Comparison of ENCODE assay signal across 8 mouse cellular contexts in genomic region chr11:26962928-26963667, GRCm38 (mm10).
DNase-seq lines count a peak whose midpoint lies in the region; ATAC-seq and TF ChIP-seq lines count a peak whose summit lies in the region.

No protein-coding gene starts in this region.

- TF ChIP-seq CTCF in gastrocnemius, adult 2 months (IDR thresholded peaks at IDR 0.05), result no peak

- H3K4me3 ChIP-seq in lung, embryonic 15.5 days, result no peak overlapping the region
- no peak overlapping the region for H3K4me3 ChIP-seq in embryonic facial prominence, embryonic 13.5 days
- H3K4me3 ChIP-seq in hindbrain, embryonic 16.5 days (ENCODE audit: low read length), result no peak overlapping the region
- no peak overlapping the region for H3K4me3 ChIP-seq in gastrocnemius, adult 2 months

- H3K27me3 ChIP-seq in lung, embryonic 15.5 days, result no peaks in the 10 kb centered on the region; the same call in 1 of the 2 replicates
- no peaks in the 10 kb centered on the region for H3K27me3 ChIP-seq in embryonic facial prominence, embryonic 13.5 days
- H3K27me3 ChIP-seq in hindbrain, embryonic 16.5 days (replicated peaks; ENCODE audit: control insufficient read depth, insufficient read depth, low read length), result no peaks in the 10 kb centered on the region

- H3K36me3 ChIP-seq in lung, embryonic 15.5 days, result no peaks in the 10 kb centered on the region
- no peaks in the 10 kb centered on the region for H3K36me3 ChIP-seq in embryonic facial prominence, embryonic 13.5 days
- no peaks in the 10 kb centered on the region for H3K36me3 ChIP-seq in hindbrain, embryonic 16.5 days (ENCODE audit: control insufficient read depth, insufficient read depth, low read length)

- intact Hi-C loops in gastrocnemius, adult 2 months (cut with DNase I), result no loop called here

- DNase-seq in lung, postnatal 14 days, result no peak
- peak; percentile 7 for DNase-seq in R1 (ENCODE audit: low read depth, low spot score)
- no peak for DNase-seq in gastrocnemius, adult 2 months
- no peak for DNase-seq in spleen, postnatal 36 days (ENCODE audit: low spot score in 2 of 2)
- no peak for DNase-seq in cerebellum, adult 18-20 months

- H3K9me3 ChIP-seq in lung, embryonic 15.5 days, result no peaks in the 10 kb centered on the region
- no peaks in the 10 kb centered on the region for H3K9me3 ChIP-seq in embryonic facial prominence, embryonic 13.5 days
- no peaks in the 10 kb centered on the region for H3K9me3 ChIP-seq in hindbrain, embryonic 16.5 days (ENCODE audit: control insufficient read depth, low read length)

- H3K9ac ChIP-seq in lung, embryonic 15.5 days, result no peak overlapping the region
- H3K9ac ChIP-seq in embryonic facial prominence, embryonic 13.5 days, result no peak overlapping the region
- no peak overlapping the region for H3K9ac ChIP-seq in hindbrain, embryonic 16.5 days (ENCODE audit: low read depth, low read length)

- H3K4me1 ChIP-seq in lung, embryonic 15.5 days, result peaks cover 17% of the 10 kb centered on the region
- peaks cover 9% of the 10 kb centered on the region for H3K4me1 ChIP-seq in embryonic facial prominence, embryonic 13.5 days
- peaks cover 6% of the 10 kb centered on the region for H3K4me1 ChIP-seq in hindbrain, embryonic 16.5 days (ENCODE audit: control insufficient read depth, insufficient read depth, low read depth, low read length)

- no peak overlapping the region for H3K4me2 ChIP-seq in lung, embryonic 15.5 days
- no peak overlapping the region for H3K4me2 ChIP-seq in embryonic facial prominence, embryonic 13.5 days
- no peak overlapping the region for H3K4me2 ChIP-seq in hindbrain, embryonic 16.5 days (ENCODE audit: low read length)

- WGBS in lung, embryonic 15.5 days, result 26% methylated on average over 8 of the region's 8 CpGs
- WGBS in embryonic facial prominence, embryonic 13.5 days, result 43% methylated on average over 8 of the region's 8 CpGs
- 54% methylated on average over 8 of the region's 8 CpGs for WGBS in hindbrain, embryonic 16.5 days

- ATAC-seq in lung, embryonic 15.5 days (ENCODE audit: borderline replicate concordance, extremely low read depth, low FRiP score, low TSS enrichment), result peak; percentile 59; the same call in 1 of the 2 replicates
- 0 out of 2 replicates have a peak, but pooled peaks have one; percentile 6 for ATAC-seq in embryonic facial prominence, embryonic 13.5 days (ENCODE audit: insufficient number of reproducible peaks, insufficient read depth, low FRiP score, low TSS enrichment, low read depth)
- no peak for ATAC-seq in hindbrain, embryonic 16.5 days

- peak overlapping the region; percentile 24; the same call in 1 of the 2 replicates for H3K27ac ChIP-seq in lung, embryonic 15.5 days
- H3K27ac ChIP-seq in embryonic facial prominence, embryonic 13.5 days, result no peak overlapping the region
- 0 out of 2 replicates have a peak overlapping the region, but pooled peaks have one; percentile 12 for H3K27ac ChIP-seq in hindbrain, embryonic 16.5 days (ENCODE audit: low read depth, low read length)
- no peak overlapping the region for H3K27ac ChIP-seq in gastrocnemius, adult 2 months

Comparison
In these comparisons a context has a peak if more than half of its experiments do, and no peak if none do; other contexts are left out.
1. H3K27ac ChIP-seq: peak in lung, embryonic 15.5 days (single experiment) and hindbrain, embryonic 16.5 days (single experiment); none in embryonic facial prominence, embryonic 13.5 days (single experiment) and gastrocnemius, adult 2 months (single experiment).